Mouse (Mus musculus) hematopoietic stem cell, adult 5-6 weeks (primary cell): ENCODE measurements around the gene Actrt2. TPM values are rescaled to one million over a fixed set of nuclear protein-coding genes. Genes with fewer than 3 reads are reported as not detected.
A peak's percentile ranks its signal among the peaks of the same experiment; 100 is the strongest.

Experiments used
- ATAC-seq, 2 experiments: fragments of 125-278 bp in 1 of 2; replicated peaks in 1 of 2; 2 replicates each; pipeline ENCODE4 v1.8.0; 2016 to 2017; ENCODE audit warnings: inconsistent platforms in 2 of 2, mild to moderate bottlenecking in 2 of 2, moderate number of reproducible peaks in 2 of 2, low read depth in 1 of 2, moderate TSS enrichment in 1 of 2; ENCODE audit not compliant: low FRiP score in 2 of 2, poor library complexity in 2 of 2, severe bottlenecking in 2 of 2, insufficient read depth in 1 of 2, low TSS enrichment in 1 of 2
- total RNA-seq: library from RNA; stranded (forward); fragments of 172-1452, 232-1000 nt; gene quantifications from 2 replicates; pipeline ENCODE4 v1.2.3, GENCODE M21; 2017

Actrt2 gene
- total RNA-seq, result not detected in 2 replicates

- no peak for ATAC-seq
These were observed at the start of gene Actrt2 for GRCm38 (mm10) chr4:154667767-154668166. Gene Actrt2 (minus strand): TSS chr4:154667867.

- ATAC-seq, result no peak
These were observed 41.9 kb upstream of the Actrt2 start for GRCm38 (mm10) chr4:154709391-154710107.

DNA sequence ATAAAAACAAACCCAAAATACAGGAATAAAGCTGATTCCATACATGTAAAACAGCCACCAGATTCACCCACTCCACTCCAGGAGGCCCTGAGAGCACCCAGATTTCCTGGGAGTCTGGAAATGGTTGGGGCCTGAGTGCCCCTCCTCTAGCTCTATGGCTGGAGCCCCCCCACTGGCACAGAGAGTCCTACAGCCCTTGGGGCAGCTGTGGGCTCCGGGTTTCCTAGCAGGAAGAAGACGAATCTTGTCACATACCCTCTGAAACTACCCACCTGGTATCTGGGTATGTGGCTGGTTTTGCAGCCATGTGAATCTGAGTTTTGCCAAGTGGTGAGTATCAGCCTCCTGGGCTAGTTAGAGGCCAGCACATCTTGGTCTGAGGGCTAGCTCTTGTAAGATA, 41.1 kb upstream of the Actrt2 start:
- ATAC-seq, result no peak

DNA sequence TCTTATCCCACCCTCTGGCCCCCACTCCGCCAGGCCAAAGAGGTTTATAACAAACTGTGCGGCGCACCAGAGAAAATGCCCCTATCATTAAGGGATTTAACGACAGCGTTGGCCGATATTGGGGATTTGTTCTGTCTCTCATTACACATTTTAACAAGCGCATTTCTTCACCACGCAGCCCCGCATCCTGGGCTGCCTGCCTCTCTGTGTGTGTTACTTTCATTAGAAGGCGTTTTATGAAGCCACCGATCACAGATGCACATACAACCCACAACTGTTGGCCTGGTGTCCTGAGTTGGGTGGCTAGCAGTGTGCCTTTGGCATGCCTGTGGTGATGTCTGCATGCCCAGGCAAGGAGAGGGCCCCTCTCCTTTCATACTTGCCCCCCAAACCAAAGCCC, 40.6 kb upstream of the Actrt2 start:
- no peak for ATAC-seq

DNA sequence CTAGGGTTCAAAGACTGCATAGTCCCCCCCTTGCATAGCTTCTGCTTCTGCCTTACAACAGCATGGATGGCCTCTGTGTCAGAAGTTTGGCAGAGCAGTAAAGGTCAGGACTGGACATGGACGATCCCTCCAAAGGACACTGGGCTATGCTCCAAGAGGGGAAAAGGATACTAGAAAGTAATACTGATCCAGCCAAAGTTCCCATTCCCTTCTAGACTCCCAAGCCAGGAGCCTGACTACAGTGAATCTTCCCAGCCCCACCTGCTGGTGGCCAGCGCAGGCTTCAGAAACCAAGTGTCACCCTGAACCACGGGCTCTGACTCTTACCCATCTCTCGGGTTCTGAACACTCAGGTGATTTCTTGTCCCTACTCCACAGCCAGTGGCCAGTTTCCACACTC, 39.9 kb upstream of the Actrt2 start:
- ATAC-seq, result no peak

DNA sequence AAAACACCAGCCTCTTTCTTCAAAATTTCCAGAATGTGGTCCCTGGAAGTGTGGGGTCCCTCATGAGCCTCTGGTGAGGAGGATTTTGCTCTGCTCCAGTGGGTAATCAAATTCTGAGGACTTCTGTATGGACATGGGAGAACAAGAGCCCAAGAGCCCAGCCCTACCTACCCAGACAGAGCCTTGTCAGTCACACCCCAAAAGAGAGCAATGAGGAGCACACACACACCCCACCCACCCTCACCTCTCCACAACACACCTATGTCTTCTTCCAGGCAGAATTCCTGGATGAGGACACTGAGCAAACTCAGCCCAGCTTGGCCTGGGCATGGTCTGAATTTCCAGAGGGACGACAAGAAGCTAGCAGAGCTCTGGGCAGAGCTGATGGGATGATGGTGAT, 38.8 kb upstream of the Actrt2 start:
- no peak for ATAC-seq

- no peak for ATAC-seq
These were observed 38.0 kb upstream of the Actrt2 start for GRCm38 (mm10) chr4:154705681-154706080.

DNA sequence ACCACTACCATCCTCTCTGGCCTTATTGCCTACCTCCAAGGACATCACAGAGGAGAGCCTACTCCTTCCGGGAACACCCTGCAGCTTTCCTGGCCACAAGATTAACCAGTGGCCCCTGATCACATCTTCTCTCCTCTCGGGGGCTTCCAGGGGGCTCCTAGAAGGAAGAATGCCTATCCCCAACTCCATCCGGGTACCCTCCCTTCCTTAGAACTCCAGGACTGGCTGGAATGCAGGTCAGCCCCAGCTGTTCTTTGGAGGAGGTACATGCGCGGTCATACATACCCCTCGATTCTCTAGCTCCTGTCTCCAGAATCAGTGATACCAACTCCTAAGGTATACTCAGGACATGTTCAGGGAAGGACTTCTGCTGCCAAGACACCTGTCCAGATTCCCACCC, 37.4 kb upstream of the Actrt2 start:
- ATAC-seq, result no peak

DNA sequence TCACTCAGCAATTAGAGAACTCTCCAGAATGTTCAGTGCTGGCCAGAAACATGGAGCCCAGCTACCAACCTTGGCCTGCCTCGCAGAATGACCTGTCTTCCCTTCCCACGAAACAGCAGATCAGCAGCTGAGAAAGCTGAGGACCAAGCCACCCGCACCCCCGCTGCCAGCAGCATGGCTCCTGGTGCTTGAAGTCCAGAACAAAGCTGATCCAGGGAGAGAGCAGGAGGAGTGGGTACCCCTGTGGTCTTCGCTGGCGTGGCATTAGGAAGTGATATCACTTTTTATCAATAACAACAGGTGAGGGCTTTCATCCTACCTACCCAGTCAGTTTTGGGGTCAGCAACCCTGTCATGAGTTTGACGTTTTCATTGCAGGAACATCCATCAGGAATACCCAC, 36.9 kb upstream of the Actrt2 start:
- no peak for ATAC-seq

DNA sequence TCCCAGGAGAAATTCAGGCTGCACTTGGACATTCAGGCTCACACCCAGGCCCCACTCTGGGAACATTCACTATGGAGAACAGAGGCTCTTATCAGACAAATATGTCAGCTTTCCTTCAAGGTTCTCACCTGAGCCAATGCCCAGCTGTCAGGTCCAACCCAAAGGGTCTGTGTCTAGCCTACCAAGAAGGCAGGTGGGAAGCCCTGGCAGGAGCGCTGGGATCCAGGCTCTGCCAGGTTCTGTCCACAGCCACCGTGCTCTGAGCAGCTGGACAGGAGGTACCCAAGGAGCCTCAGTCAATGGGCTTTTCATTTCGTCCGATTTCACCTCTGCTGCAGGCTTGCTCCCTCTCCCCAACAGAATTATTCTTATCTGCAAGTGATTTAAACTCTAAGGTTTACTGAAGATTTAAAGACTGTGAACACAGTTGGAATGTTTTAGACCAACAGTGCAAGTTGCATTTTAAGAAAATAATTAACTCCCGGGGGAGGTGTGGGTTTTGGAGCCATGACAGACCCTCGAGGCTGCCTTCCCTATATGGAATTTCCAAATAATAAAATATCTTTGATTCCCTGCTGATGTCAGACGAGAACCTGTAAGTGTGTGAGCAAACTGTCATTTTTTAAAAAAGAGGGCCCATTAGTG, 35.9 kb upstream of the Actrt2 start:
- no peak for ATAC-seq

DNA sequence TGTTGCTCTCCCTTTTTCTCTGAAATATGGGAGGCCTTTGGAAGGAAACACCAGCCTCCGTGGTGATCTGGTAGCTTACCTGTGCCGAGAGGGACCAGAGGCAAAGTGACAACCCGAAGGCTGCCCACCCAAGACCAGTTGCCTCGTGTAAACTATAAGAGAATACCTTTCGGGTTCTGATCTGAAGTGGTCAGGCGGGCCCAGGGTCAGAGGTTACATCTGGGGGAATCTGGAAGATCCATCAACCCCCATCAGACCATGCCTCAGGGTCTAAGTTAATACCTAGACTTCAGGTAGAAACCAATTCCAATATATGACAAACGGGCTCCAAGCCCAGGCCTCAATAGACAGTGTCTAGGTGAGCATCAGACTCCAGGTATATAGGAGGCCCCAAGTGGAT, 35.3 kb upstream of the Actrt2 start:
- no peak for ATAC-seq

- ATAC-seq, result no peak
These were observed 34.5 kb upstream of the Actrt2 start for GRCm38 (mm10) chr4:154702186-154702585.

- no peak for ATAC-seq
These were observed 33.3 kb upstream of the Actrt2 start for GRCm38 (mm10) chr4:154700921-154701412.

DNA sequence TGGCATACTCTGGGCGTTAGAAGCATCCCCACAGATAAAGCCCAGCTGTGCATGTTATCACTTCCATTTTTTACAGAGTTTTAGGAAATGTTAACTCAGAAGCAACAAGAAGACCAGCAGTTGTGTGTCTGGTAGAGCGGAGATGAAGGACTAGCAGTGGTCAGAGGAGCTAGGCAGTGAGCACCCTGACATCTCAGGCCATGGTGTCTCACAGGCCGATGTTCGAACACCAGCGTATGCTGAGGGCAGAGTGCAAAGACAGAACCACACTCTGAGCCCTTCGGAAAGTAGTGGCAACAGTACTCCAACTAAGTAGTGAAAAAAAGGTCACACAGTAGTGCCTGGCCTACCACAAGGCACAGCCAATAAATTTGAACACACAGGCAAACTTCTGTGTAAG, 32.8 kb upstream of the Actrt2 start:
- ATAC-seq, result no peak

GRCm38 (mm10) chr4:154699236-154699635, 31.6 kb upstream of the Actrt2 start:
- ATAC-seq, result peak; percentile 69 to 74

- ATAC-seq, result no peak
These were observed 31.0 kb upstream of the Actrt2 start for GRCm38 (mm10) chr4:154698631-154699030.

- no peak for ATAC-seq
These were observed 30.4 kb upstream of the Actrt2 start for GRCm38 (mm10) chr4:154698021-154698590.

- ATAC-seq, result no peak
These were observed 29.8 kb upstream of the Actrt2 start for GRCm38 (mm10) chr4:154697476-154697875.

DNA sequence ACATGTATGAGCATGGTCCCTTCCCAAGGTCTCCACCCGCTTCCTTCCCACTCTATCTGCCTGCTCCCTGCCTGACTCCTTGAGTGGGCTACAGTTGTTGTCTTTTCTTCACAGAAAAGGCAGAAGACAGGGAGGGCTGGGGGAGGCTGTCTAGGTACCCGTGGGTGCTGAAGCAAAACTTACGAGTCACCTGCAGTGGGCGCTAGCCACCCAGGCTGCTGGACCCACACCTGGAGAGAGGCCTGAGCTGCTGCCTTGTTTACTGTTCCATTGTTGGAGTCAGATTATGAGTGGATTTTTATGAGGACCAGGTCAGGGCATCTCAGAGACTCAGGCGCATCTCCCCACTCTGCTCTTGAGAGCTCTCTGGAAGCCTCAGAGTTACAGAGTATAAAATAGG, 28.9 kb upstream of the Actrt2 start:
- no peak for ATAC-seq
